Mouse (Mus musculus) midbrain, embryonic 11.5 days (tissue): Measurements from ENCODE around the gene Ogt. TPM values are rescaled to one million over a fixed set of nuclear protein-coding genes. Genes with fewer than 3 reads are reported as not detected.

Experiments used
- ATAC-seq: fragments of 200-750 bp; cut with Nextera tagmentation; 2 replicates; pipeline ENCODE4 v1.8.0; 2017; ENCODE audit warnings: moderate TSS enrichment, moderate library complexity; ENCODE audit not compliant: low FRiP score
- DNase-seq: peaks from one replicate; pipeline ENCODE4 v3.0.0; 2015; ENCODE audit warnings: low spot score; ENCODE audit errors: missing footprints
- H3K27ac ChIP-seq: fragments of 300-500 bp; sonication (generic); 2 replicates; pipeline ENCODE4 v1.5.1; 2014; ENCODE audit warnings: low read depth, low read length
- H3K27me3 ChIP-seq: fragments of 300-500 bp; sonication (generic); 2 replicates; pipeline ENCODE4 v1.6.1; 2014; ENCODE audit warnings: mild to moderate bottlenecking, low read length, moderate library complexity, mixed read lengths; ENCODE audit not compliant: control insufficient read depth, insufficient read depth
- H3K36me3 ChIP-seq: fragments of 300-500 bp; sonication (generic); 2 replicates; pipeline ENCODE4 v1.6.1; 2014; ENCODE audit warnings: mild to moderate bottlenecking, low read length, moderate library complexity, mixed read lengths; ENCODE audit not compliant: control insufficient read depth, insufficient read depth
- H3K4me1 ChIP-seq: fragments of 300-500 bp; sonication (generic); 2 replicates; pipeline ENCODE4 v1.6.1; 2014; ENCODE audit warnings: low read length; ENCODE audit not compliant: control insufficient read depth, insufficient read depth
- H3K4me2 ChIP-seq: fragments of 300-500 bp; sonication (generic); 2 replicates; pipeline ENCODE4 v1.6.1; 2014; ENCODE audit warnings: mild to moderate bottlenecking, moderate library complexity
- H3K4me3 ChIP-seq: fragments of 300-500 bp; sonication (generic); 2 replicates; pipeline ENCODE4 v1.5.1; 2014; ENCODE audit warnings: low read depth, low read length
- H3K9ac ChIP-seq: fragments of 300-500 bp; sonication (generic); 2 replicates; pipeline ENCODE4 v1.6.1; 2014; ENCODE audit warnings: low read length
- H3K9me3 ChIP-seq: fragments of 300-500 bp; sonication (generic); 2 replicates; pipeline ENCODE4 v1.6.1; 2016; ENCODE audit warnings: low read length; ENCODE audit not compliant: control insufficient read depth
- WGBS: fragments of 180-500 bp; shearing (Covaris S2); extraction: QIAGEN DNeasy Blood & Tissue Kit; methylation state at CpG from one replicate; pipeline ENCODE4 v1.1.7; 2014; 5-methylcytosine and 5-hydroxymethylcytosine counted together
- polyA plus RNA-seq: library from polyadenylated mRNA; unstranded; fragments of >200 nt; fragmentation: Nextera tagmentation; extraction: Ambion mirVana; gene quantifications from 2 replicates; pipeline ENCODE4 v1.2.1, GENCODE M21; 2014

The Ogt gene
- polyA plus RNA-seq, 1 experiment from 2014 or later, result 237 TPM

- DNase-seq (peak; percentile 95), ATAC-seq (peak; percentile 71)
- Histone ChIP-seq H3K4me1 (0 out of 2 replicates have a peak, but pooled peaks cover 6% of the 10 kb centered on the region), H3K27ac (peak overlapping the region; percentile 62), H3K36me3 (no peaks in the 10 kb centered on the region), H3K4me2 (peak overlapping the region; percentile 62), H3K4me3 (peak overlapping the region; percentile 68), H3K9me3 (no peaks in the 10 kb centered on the region), H3K9ac (peak overlapping the region; percentile 85), H3K27me3 (peaks cover 9% of the 10 kb centered on the region)
- WGBS, result 13% methylated on average over 45 of the region's 45 CpGs
Observed at GRCm38 (mm10) chrX:101640194-101641160, 617 bp downstream of the Ogt start.

GRCm38 (mm10) chrX:101641161-101641530 lies 1.3 kb downstream of the Ogt start:
- H3K27me3 ChIP-seq, result peaks cover 9% of the 10 kb centered on the region
- peak overlapping the region; percentile 44 for H3K27ac ChIP-seq
- DNase-seq (peak; percentile 91), ATAC-seq (no peak)
- WGBS, result 14% methylated on average over 6 of the region's 6 CpGs
- peak overlapping the region; percentile 68 for H3K4me3 ChIP-seq
- peak overlapping the region; percentile 62 for H3K4me2 ChIP-seq
- no peaks in the 10 kb centered on the region for H3K9me3 ChIP-seq
- peak overlapping the region; percentile 85 for H3K9ac ChIP-seq
- H3K4me1 ChIP-seq, result 0 out of 2 replicates have a peak, but pooled peaks cover 6% of the 10 kb centered on the region
- no peaks in the 10 kb centered on the region for H3K36me3 ChIP-seq

GRCm38 (mm10) chrX:101642091-101642490 lies 2.2 kb downstream of the Ogt start:
- 16% methylated on average over 5 of the region's 5 CpGs for WGBS
- Histone ChIP-seq H3K9ac (peak overlapping the region; percentile 54), H3K4me1 (0 out of 2 replicates have a peak, but pooled peaks cover 6% of the 10 kb centered on the region), H3K27ac (no peak overlapping the region), H3K4me2 (peak overlapping the region; percentile 62), H3K36me3 (no peaks in the 10 kb centered on the region), H3K4me3 (peak overlapping the region; percentile 68), H3K27me3 (peaks cover 9% of the 10 kb centered on the region), H3K9me3 (no peaks in the 10 kb centered on the region)
- DNase-seq (no peak), ATAC-seq (no peak)

- DNase-seq, result no peak
- Histone ChIP-seq H3K27me3 (peaks cover 6% of the 10 kb centered on the region), H3K4me2 (no peak overlapping the region), H3K9me3 (no peaks in the 10 kb centered on the region), H3K9ac (no peak overlapping the region), H3K27ac (no peak overlapping the region), H3K36me3 (no peaks in the 10 kb centered on the region), H3K4me1 (0 out of 2 replicates have a peak, but pooled peaks cover 3% of the 10 kb centered on the region), H3K4me3 (no peak overlapping the region)
- 86% methylated on average over 2 of the region's 2 CpGs for WGBS
- ATAC-seq, result no peak
Observed at GRCm38 (mm10) chrX:101645286-101645685, 5.4 kb downstream of the Ogt start.

GRCm38 (mm10) chrX:101646621-101647020 lies 6.8 kb downstream of the Ogt start:
- 84% methylated on average over 5 of the region's 5 CpGs for WGBS
- Histone ChIP-seq H3K4me3 (no peak overlapping the region), H3K36me3 (no peaks in the 10 kb centered on the region), H3K9me3 (no peaks in the 10 kb centered on the region), H3K4me1 (0 out of 2 replicates have a peak, but pooled peaks cover 3% of the 10 kb centered on the region), H3K27me3 (no peaks in the 10 kb centered on the region), H3K27ac (no peak overlapping the region), H3K9ac (no peak overlapping the region), H3K4me2 (no peak overlapping the region)
- ATAC-seq (no peak), DNase-seq (no peak)

GRCm38 (mm10) chrX:101695686-101696085 lies 55.8 kb downstream of the Ogt start:
- no peak overlapping the region for H3K9ac ChIP-seq
- H3K9me3 ChIP-seq, result peaks cover 6% of the 10 kb centered on the region
- H3K27ac ChIP-seq, result no peak overlapping the region
- WGBS, result 90% methylated on average over 27 of the region's 27 CpGs
- H3K4me3 ChIP-seq, result no peak overlapping the region
- H3K4me2 ChIP-seq, result no peak overlapping the region
- no peaks in the 10 kb centered on the region for H3K36me3 ChIP-seq
- H3K27me3 ChIP-seq, result no peaks in the 10 kb centered on the region
- H3K4me1 ChIP-seq, result no peaks in the 10 kb centered on the region
- ATAC-seq (no peak), DNase-seq (no peak)

- Histone ChIP-seq H3K27ac (no peak overlapping the region), H3K9ac (no peak overlapping the region), H3K4me3 (no peak overlapping the region), H3K4me2 (no peak overlapping the region), H3K27me3 (no peaks in the 10 kb centered on the region), H3K9me3 (peaks cover 6% of the 10 kb centered on the region), H3K4me1 (no peaks in the 10 kb centered on the region), H3K36me3 (no peaks in the 10 kb centered on the region)
- DNase-seq (no peak), ATAC-seq (no peak)
- 74% methylated on average over 50 of the region's 54 CpGs for WGBS
Observed at GRCm38 (mm10) chrX:101697537-101697936, 57.7 kb downstream of the Ogt start.

GRCm38 (mm10) chrX:101698232-101698631 lies 58.4 kb downstream of the Ogt start:
- DNase-seq, result no peak

GRCm38 (mm10) chrX:101705111-101705510 lies 65.3 kb downstream of the Ogt start:
- H3K9me3 ChIP-seq, result no peaks in the 10 kb centered on the region
- H3K9ac ChIP-seq, result no peak overlapping the region
- ATAC-seq, result no peak
- WGBS, result 83% methylated on average over 7 of the region's 7 CpGs
- no peak for DNase-seq
- H3K4me1 ChIP-seq, result no peaks in the 10 kb centered on the region
- H3K27me3 ChIP-seq, result no peaks in the 10 kb centered on the region
- H3K27ac ChIP-seq, result no peak overlapping the region
- H3K36me3 ChIP-seq, result no peaks in the 10 kb centered on the region
- no peak overlapping the region for H3K4me3 ChIP-seq
- no peak overlapping the region for H3K4me2 ChIP-seq

More at GRCm38 (mm10) chrX:101698232-101698631, 58.4 kb downstream of the Ogt start:
- H3K4me1 ChIP-seq, result no peaks in the 10 kb centered on the region
- H3K9ac ChIP-seq, result no peak overlapping the region
- 57% methylated on average over 23 of the region's 23 CpGs for WGBS
- H3K4me3 ChIP-seq, result no peak overlapping the region
- peaks cover 6% of the 10 kb centered on the region for H3K9me3 ChIP-seq
- ATAC-seq, result no peak
- no peaks in the 10 kb centered on the region for H3K36me3 ChIP-seq
- H3K27ac ChIP-seq, result no peak overlapping the region
- H3K27me3 ChIP-seq, result no peaks in the 10 kb centered on the region
- no peak overlapping the region for H3K4me2 ChIP-seq
